Mouse (Mus musculus) kidney, adult 8-10 months (tissue): Measurements from ENCODE around the gene Cst12.
"Not testable (repeated sequence)": the region's sequence is repeated elsewhere in the genome, so short reads cannot be mapped to it uniquely, and the experiment has no call there.

Experiments
- DNase-seq, 2 experiments: peaks; one replicate each; pipeline ENCODE4 v3.0.0; 2022

The Cst12 gene

GRCm38 (mm10) chr2:148789142-148789541, at the start of gene Cst12:
Gene Cst12, plus strand, starts transcription at chr2:148789361.
- DNase-seq = no peak

GRCm38 (mm10) chr2:148743001-148743400, 46.2 kb upstream of the Cst12 start:
- peak in 1 of 2 experiments; percentile 24 for DNase-seq

GRCm38 (mm10) chr2:148743846-148744407, 45.2 kb upstream of the Cst12 start:
- peak; percentile 19 to 45 for DNase-seq

- no peak for DNase-seq
Observed at GRCm38 (mm10) chr2:148750058-148750457, 39.1 kb upstream of the Cst12 start, which contains the start of gene Cstl1. Gene Cstl1, plus strand, starts transcription at chr2:148750358.

GRCm38 (mm10) chr2:148751893-148752813, 37.0 kb upstream of the Cst12 start:
- peak; percentile 65 to 68 for DNase-seq

- no peak for DNase-seq
Observed at GRCm38 (mm10) chr2:148754310-148754846, 34.8 kb upstream of the Cst12 start.

GRCm38 (mm10) chr2:148763648-148764388, 25.3 kb upstream of the Cst12 start:
- DNase-seq = no peak

DNA sequence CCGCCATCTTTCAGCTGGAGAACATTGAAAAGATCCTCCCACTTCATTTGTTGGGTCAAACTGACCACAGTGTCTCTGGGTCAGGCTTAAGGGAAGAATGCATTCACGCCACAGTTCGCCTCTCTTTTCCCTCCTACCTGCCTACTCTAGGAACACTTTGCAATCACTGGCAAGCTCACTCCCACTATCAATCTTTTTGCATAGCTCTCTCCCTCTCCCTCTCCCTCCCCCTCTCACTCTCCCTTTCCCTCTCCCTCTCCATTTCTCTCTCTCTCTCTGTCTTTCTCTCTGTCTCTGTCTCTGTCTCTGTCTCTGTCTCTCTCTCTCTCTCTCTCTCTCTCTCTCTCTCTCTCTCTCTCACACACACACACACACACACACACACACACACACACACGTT, 17.8 kb upstream of the Cst12 start, which contains the start of gene Cst11:
Gene Cst11, minus strand, starts transcription at position 101 of the 400 bp plus-strand sequence.
- not testable (repeated sequence) for DNase-seq

- no peak for DNase-seq
Observed at GRCm38 (mm10) chr2:148781709-148782108, 7.5 kb upstream of the Cst12 start, which contains the start of gene 8030411F24Rik. Gene 8030411F24Rik, plus strand, starts transcription at chr2:148782009.

DNA sequence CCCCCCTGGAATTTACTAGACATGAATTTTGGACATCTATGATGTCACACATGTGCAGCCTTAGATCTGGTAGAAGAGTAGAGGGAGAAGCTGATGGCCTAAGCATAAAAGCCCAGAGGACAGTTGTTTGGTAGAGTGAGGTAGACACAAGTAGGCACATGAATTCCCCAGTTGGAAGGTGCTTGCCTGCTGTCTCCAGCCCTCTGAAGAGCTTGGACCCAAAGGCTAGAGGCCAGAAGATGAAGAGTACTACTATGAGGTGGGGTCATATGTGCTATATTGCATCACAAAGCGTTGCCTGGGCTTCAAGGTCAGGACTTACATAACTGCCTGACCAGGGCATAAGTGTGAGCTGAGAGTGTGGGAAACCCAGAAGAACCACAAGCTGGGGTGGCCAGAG, 9.3 kb downstream of the Cst12 start, which contains the start of gene Cst8:
Gene Cst8, plus strand, starts transcription at position 301 of the 400 bp plus-strand sequence.
- DNase-seq = no peak

DNA sequence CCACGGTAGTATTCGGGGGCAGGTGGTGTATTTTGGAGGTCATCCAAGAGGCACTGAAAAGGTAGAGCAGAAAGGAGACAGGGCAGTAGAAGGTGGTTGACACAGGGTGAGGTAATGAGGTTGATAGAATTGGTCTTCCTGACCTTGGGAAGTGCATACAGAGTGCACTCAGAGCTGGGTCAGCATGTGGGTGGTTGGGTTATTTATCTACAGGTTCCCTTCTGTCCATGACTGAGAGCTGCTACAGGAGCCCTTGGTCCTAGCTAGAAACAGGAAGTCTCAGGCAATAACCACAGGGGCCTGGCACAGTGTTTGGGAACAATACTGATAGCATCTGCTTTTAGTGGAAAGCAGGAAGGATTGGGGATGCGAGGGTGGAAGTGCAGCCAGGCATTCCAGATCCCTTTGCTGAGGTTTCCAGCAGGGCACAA, 12.3 kb downstream of the Cst12 start:
- DNase-seq = peak; percentile 4 to 5

DNA sequence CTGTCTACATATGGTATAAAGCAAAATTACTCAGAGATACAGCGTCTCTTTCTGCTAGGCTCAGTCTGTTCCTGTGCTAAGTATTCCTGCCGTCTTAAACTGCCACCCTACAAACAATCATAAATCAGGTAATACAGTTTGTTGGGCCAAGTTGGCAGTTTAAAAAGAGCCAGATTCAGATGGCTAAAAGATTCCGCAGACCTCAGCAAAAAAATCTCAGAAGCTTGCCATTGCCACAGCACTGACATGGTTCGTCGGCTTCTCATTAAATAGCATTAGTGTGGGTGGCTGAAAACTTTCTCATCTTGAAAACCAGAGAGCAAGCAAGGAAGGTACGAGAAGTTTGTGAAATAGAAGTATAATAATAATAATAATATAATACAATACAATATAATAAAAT, 17.5 kb downstream of the Cst12 start:
- DNase-seq = no peak

- no peak for DNase-seq
Observed at GRCm38 (mm10) chr2:148819909-148820308, 30.7 kb downstream of the Cst12 start, which contains the start of gene Cst13. Gene Cst13, plus strand, starts transcription at chr2:148820081.

DNA sequence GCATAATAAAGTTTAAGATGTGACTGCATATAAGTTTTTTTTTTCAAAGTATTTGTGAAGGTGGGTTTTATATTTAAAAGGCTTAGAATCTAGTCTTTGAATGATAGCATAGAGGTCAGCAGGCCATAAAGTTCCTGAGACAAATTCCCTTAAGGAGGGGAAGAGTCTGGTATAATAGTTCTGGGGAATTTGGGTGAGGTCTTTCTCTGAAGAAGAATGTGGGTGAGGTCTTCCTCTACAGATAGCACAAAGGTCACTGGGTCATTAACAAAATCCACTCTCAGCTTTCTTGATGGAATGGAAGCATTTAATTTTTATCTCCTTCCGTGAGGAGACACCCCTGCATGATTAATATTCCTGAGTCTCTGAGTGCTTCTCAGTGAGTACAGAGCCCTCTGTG, 36.8 kb downstream of the Cst12 start:
- no peak for DNase-seq

GRCm38 (mm10) chr2:148834912-148835311, 45.8 kb downstream of the Cst12 start, which contains the start of gene Cst9:
Gene Cst9, plus strand, starts transcription at chr2:148835147.
- DNase-seq = no peak

- no peak for DNase-seq
Observed at GRCm38 (mm10) chr2:148838075-148838777, 49.1 kb downstream of the Cst12 start.

DNA sequence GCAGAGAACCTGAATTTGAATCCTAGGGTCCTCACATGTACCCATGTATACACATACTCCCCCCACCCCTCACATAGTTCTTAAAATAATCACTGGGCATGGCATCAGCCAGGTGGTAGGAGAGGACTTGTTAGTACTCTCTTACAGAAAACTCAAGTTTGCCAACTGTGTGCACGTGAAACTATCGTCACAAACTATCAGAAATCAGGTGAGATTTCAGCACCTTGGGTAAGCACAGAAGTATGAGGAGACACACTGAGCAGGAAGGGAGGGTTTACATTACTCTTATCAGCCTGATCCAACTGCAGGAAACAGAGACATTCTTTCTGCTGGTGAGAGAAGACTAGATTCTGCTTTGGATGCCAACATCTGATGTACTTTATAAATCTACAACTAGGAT, 50.1 kb downstream of the Cst12 start:
- no peak for DNase-seq
